ENCODE assay signal across 8 mouse cellular contexts in the genomic region with DNA sequence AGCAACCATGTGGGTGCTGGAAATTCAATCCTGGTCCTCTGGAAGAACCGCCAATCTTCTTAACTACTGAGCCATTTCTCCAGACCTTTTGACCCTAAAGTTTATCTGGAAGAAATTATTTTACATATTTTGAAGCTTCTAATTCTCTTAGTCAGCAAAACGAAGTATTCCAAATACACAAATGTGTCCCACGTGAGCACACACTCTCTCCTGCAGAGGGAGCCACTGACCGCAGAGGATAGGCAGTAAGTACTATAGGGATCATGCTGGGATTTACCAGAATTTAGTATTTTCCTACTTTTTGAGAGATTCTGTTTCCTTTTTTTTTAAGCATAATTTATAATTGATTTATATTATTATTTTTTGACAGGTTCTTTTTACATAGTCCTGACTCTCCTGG. TPM values are rescaled to one million over a fixed set of nuclear protein-coding genes. Genes with fewer than 3 reads are reported as not detected.
DNase-seq lines count a peak whose midpoint lies in the region; ATAC-seq and TF ChIP-seq lines count a peak whose summit lies in the region.

No protein-coding gene starts in this region.

- H3K4me2 ChIP-seq in kidney, embryonic 14.5 days (replicated peaks; ENCODE audit: low read depth, low read length): no peak overlapping the region

- intact Hi-C loops in left cerebral cortex, adult 2 months (cut with DNase I): loop anchor here (5.0 kb wide), 1 partner anchor 255 kb away; no protein-coding TSS in a partner anchor
- intact Hi-C loops in left cerebral cortex, postnatal 36 days (cut with DNase I): loop anchor here (5.0 kb wide), 1 partner anchor 255 kb away; no protein-coding TSS in a partner anchor

- no peaks in the 10 kb centered on the region for H3K36me3 ChIP-seq in kidney, embryonic 14.5 days (ENCODE audit: control insufficient read depth, insufficient read depth, low read length)

- no peak overlapping the region for H3K9ac ChIP-seq in kidney, embryonic 14.5 days (ENCODE audit: low read depth, low read length)

- ATAC-seq in kidney, embryonic 14.5 days (ENCODE audit: low FRiP score, low TSS enrichment): peak; percentile 54; the same call in 1 of the 2 replicates

- peak; percentile 73 for TF ChIP-seq CTCF in left cerebral cortex, adult 2 months (IDR thresholded peaks at IDR 0.05)

- no peaks in the 10 kb centered on the region for H3K4me1 ChIP-seq in kidney, embryonic 14.5 days (ENCODE audit: control insufficient read depth, insufficient read depth, low read length)

- 46% methylated on average over 4 of the region's 4 CpGs for WGBS in kidney, embryonic 14.5 days

- no peak overlapping the region for H3K4me3 ChIP-seq in left cerebral cortex, adult 2 months
- no peak overlapping the region for H3K4me3 ChIP-seq in kidney, embryonic 14.5 days (ENCODE audit: low read length)

- no peak overlapping the region for H3K27ac ChIP-seq in left cerebral cortex, adult 2 months
- H3K27ac ChIP-seq in kidney, embryonic 14.5 days (ENCODE audit: low read depth, low read length): no peak overlapping the region

- no peaks in the 10 kb centered on the region for H3K9me3 ChIP-seq in kidney, embryonic 14.5 days (ENCODE audit: control insufficient read depth, low read length)

- no peak for DNase-seq in left cerebral cortex, adult 2 months (ENCODE audit: extremely low spot score in 1 of 2, low spot score in 2 of 2)
- DNase-seq in left cerebral cortex, postnatal 36 days (ENCODE audit: low spot score in 2 of 2): no peak
- DNase-seq in MEL-GATA-1-ER (ENCODE audit: extremely low read depth, low read depth): peak; percentile 43
- DNase-seq in c-Kit-positive CD71-negative TER-119-negative erythroid progenitor cells, embryonic 14.5 days (ENCODE audit: low read depth): peak; percentile 59
- DNase-seq in naive thymus-derived CD4-positive, alpha-beta T cell, adult 2 months (ENCODE audit: low read depth): peak; percentile 60
- DNase-seq in urinary bladder, adult 2 months (ENCODE audit: low spot score): no peak
- DNase-seq in layer of hippocampus, postnatal 36 days: no peak

- no peaks in the 10 kb centered on the region for H3K27me3 ChIP-seq in kidney, embryonic 14.5 days (ENCODE audit: control insufficient read depth, insufficient read depth, low read length)

RNA-seq across cellular contexts. Expression of a gene that starts 7.1 kb away (rescaled TPM):
- 1 to 10 TPM in 1 of 2 experiments, under 1 TPM in 1; 0.87 to 1.1 TPM for total RNA-seq in left cerebral cortex, adult 2 months (2021)
- 1 to 10 TPM; 1.3 to 1.6 TPM for total RNA-seq in left cerebral cortex, postnatal 36 days (2021)
- 0.17 and 0.62 TPM in 2 replicates for polyA plus RNA-seq in kidney, embryonic 14.5 days (2014; fragmentation: Nextera tagmentation; extraction: Ambion mirVana)
- 18.6 and 20.9 TPM in 2 replicates for polyA plus RNA-seq in urinary bladder, adult 2 months (2012; rRNA removed)
- under 1 TPM; 0.55 to 0.61 TPM for total RNA-seq in layer of hippocampus, postnatal 36 days (2021)

RNA-seq across cellular contexts. Expression of a gene that starts 13.6 kb away (rescaled TPM):
- 10 to 100 TPM; 86.1 to 94.7 TPM for total RNA-seq in left cerebral cortex, adult 2 months (2021)
- total RNA-seq in left cerebral cortex, postnatal 36 days (2021): 100 to 1,000 TPM in 1 of 2 experiments, 10 to 100 TPM in 1; 92.2 to 101 TPM
- 197 and 222 TPM in 2 replicates for polyA plus RNA-seq in kidney, embryonic 14.5 days (2014; fragmentation: Nextera tagmentation; extraction: Ambion mirVana)
- polyA plus RNA-seq in urinary bladder, adult 2 months (2012; rRNA removed): 175 and 179 TPM in 2 replicates
- total RNA-seq in layer of hippocampus, postnatal 36 days (2021): 10 to 100 TPM; 85.7 to 98.6 TPM

RNA-seq across cellular contexts. Expression of a gene that starts 18.7 kb away (rescaled TPM):
- total RNA-seq in left cerebral cortex, adult 2 months (2021): 100 to 1,000 TPM; 184 to 198 TPM
- total RNA-seq in left cerebral cortex, postnatal 36 days (2021): 100 to 1,000 TPM; 190 to 230 TPM
- 3.6 and 3.7 TPM in 2 replicates for polyA plus RNA-seq in kidney, embryonic 14.5 days (2014; fragmentation: Nextera tagmentation; extraction: Ambion mirVana)
- polyA plus RNA-seq in urinary bladder, adult 2 months (2012; rRNA removed): 0.29 and 0.44 TPM in 2 replicates
- total RNA-seq in layer of hippocampus, postnatal 36 days (2021): 100 to 1,000 TPM; 161 to 172 TPM

RNA-seq across cellular contexts. Expression of a gene that starts 20.4 kb away (rescaled TPM):
- total RNA-seq in left cerebral cortex, adult 2 months (2021): 100 to 1,000 TPM; 109 TPM
- total RNA-seq in left cerebral cortex, postnatal 36 days (2021): 100 to 1,000 TPM; 118 TPM
- polyA plus RNA-seq in kidney, embryonic 14.5 days (2014; fragmentation: Nextera tagmentation; extraction: Ambion mirVana): 40.2 and 42.2 TPM in 2 replicates
- 66.7 and 71.0 TPM in 2 replicates for polyA plus RNA-seq in urinary bladder, adult 2 months (2012; rRNA removed)
- total RNA-seq in layer of hippocampus, postnatal 36 days (2021): 100 to 1,000 TPM in 1 of 2 experiments, 10 to 100 TPM in 1; 99.0 to 112 TPM

RNA-seq across cellular contexts. Expression of a gene that starts 23.0 kb away (rescaled TPM):
- 10 to 100 TPM; 33.1 to 36.2 TPM for total RNA-seq in left cerebral cortex, adult 2 months (2021)
- total RNA-seq in left cerebral cortex, postnatal 36 days (2021): 10 to 100 TPM; 32.1 to 39.8 TPM
- 63.1 and 70.6 TPM in 2 replicates for polyA plus RNA-seq in kidney, embryonic 14.5 days (2014; fragmentation: Nextera tagmentation; extraction: Ambion mirVana)
- 74.7 and 77.6 TPM in 2 replicates for polyA plus RNA-seq in urinary bladder, adult 2 months (2012; rRNA removed)
- 10 to 100 TPM; 31.5 to 31.7 TPM for total RNA-seq in layer of hippocampus, postnatal 36 days (2021)

Comparison
In these comparisons a context has a peak if more than half of its experiments do, and no peak if none do; other contexts are left out.
1. DNase-seq: peak in MEL-GATA-1-ER (single experiment), c-Kit-positive CD71-negative TER-119-negative erythroid progenitor cells, embryonic 14.5 days (single experiment) and naive thymus-derived CD4-positive, alpha-beta T cell, adult 2 months (single experiment); none in left cerebral cortex, adult 2 months (0 of 2), left cerebral cortex, postnatal 36 days (0 of 2), urinary bladder, adult 2 months (single experiment) and layer of hippocampus, postnatal 36 days (0 of 2).